Mouse (Mus musculus) heart, embryonic 16.5 days (tissue): ENCODE results near the gene Oxnad1. TPM values are rescaled to one million over a fixed set of nuclear protein-coding genes. Genes with fewer than 3 reads are reported as not detected.
A peak's percentile ranks its signal among the peaks of the same experiment; 100 is the strongest.
"Not testable (repeated sequence)": the region's sequence is repeated elsewhere in the genome, so short reads cannot be mapped to it uniquely, and the experiment has no call there.

Experiments used
- ATAC-seq: fragments of 200-750 bp; cut with Nextera tagmentation; replicated peaks from 2 replicates; pipeline ENCODE4 v1.8.0; 2017; ENCODE audit warnings: moderate number of reproducible peaks; ENCODE audit not compliant: insufficient read depth, low FRiP score; ENCODE audit errors: extremely low read depth
- H3K27ac ChIP-seq: fragments of 300-500 bp; sonication (generic); 2 replicates; pipeline ENCODE4 v1.5.1; 2014; ENCODE audit warnings: mild to moderate bottlenecking, low read length, control low read depth, moderate library complexity
- H3K27me3 ChIP-seq: fragments of 300-500 bp; sonication (generic); 2 replicates; pipeline ENCODE4 v1.6.1; 2014; ENCODE audit warnings: low read length, mixed read lengths; ENCODE audit not compliant: control insufficient read depth, insufficient read depth
- H3K36me3 ChIP-seq: fragments of 300-500 bp; sonication (generic); 2 replicates; pipeline ENCODE4 v1.6.1; 2014; ENCODE audit not compliant: control insufficient read depth, insufficient read depth
- H3K4me1 ChIP-seq: fragments of 300-500 bp; sonication (generic); 2 replicates; pipeline ENCODE4 v1.6.1; 2014; ENCODE audit warnings: low read length, mixed read lengths; ENCODE audit not compliant: control insufficient read depth, insufficient read depth
- H3K4me2 ChIP-seq: fragments of 300-500 bp; sonication (generic); 2 replicates; pipeline ENCODE4 v1.6.1; 2014; ENCODE audit warnings: low read depth, mild to moderate bottlenecking, control low read depth, low read length
- H3K4me3 ChIP-seq: fragments of 300-500 bp; sonication (generic); 2 replicates; pipeline ENCODE4 v1.5.1; 2014; ENCODE audit warnings: mild to moderate bottlenecking, control low read depth, low read length
- H3K9ac ChIP-seq: fragments of 300-500 bp; sonication (generic); 2 replicates; pipeline ENCODE4 v1.6.1; 2014; ENCODE audit warnings: low read length, control low read depth
- H3K9me3 ChIP-seq: fragments of 300-500 bp; sonication (generic); replicated peaks from 2 replicates; pipeline ENCODE4 v1.6.1; 2016; ENCODE audit warnings: low read length; ENCODE audit not compliant: control insufficient read depth
- WGBS: fragments of 180-500 bp; shearing (Covaris S2); extraction: QIAGEN DNeasy Blood & Tissue Kit; methylation state at CpG from one replicate; pipeline ENCODE4 v1.1.7; 2014; 5-methylcytosine and 5-hydroxymethylcytosine counted together
- polyA plus RNA-seq: library from polyadenylated mRNA; unstranded; fragments of >200 nt; fragmentation: Nextera tagmentation; extraction: Ambion mirVana; gene quantifications from 2 replicates; pipeline ENCODE4 v1.2.1, GENCODE M21; 2015

The Oxnad1 gene
- polyA plus RNA-seq, 1 experiment from 2014 or later = 51.6 TPM

GRCm38 (mm10) chr14:32124261-32124660 is 39.1 kb downstream of the Oxnad1 start:
- Histone ChIP-seq H3K27me3 (no peaks in the 10 kb centered on the region), H3K36me3 (no peaks in the 10 kb centered on the region), H3K4me1 (no peaks in the 10 kb centered on the region), H3K9me3 (no peaks in the 10 kb centered on the region), H3K27ac (no peak overlapping the region), H3K4me3 (no peak overlapping the region), H3K9ac (no peak overlapping the region), H3K4me2 (no peak overlapping the region)
- 75% methylated on average over 3 of the region's 3 CpGs for WGBS
- no peak for ATAC-seq

- not testable (repeated sequence) for H3K36me3 ChIP-seq, H3K27me3 ChIP-seq, ATAC-seq, H3K9ac ChIP-seq, H3K4me1 ChIP-seq, H3K4me3 ChIP-seq, H3K27ac ChIP-seq, H3K9me3 ChIP-seq, H3K4me2 ChIP-seq
- WGBS = 78% methylated on average over 5 of the region's 5 CpGs
Measured at GRCm38 (mm10) chr14:32125256-32125655, 40.1 kb downstream of the Oxnad1 start.

- Histone ChIP-seq H3K4me3 (no peak overlapping the region), H3K36me3 (no peaks in the 10 kb centered on the region), H3K9me3 (no peaks in the 10 kb centered on the region), H3K27ac (no peak overlapping the region), H3K4me1 (no peaks in the 10 kb centered on the region), H3K4me2 (no peak overlapping the region), H3K27me3 (no peaks in the 10 kb centered on the region), H3K9ac (no peak overlapping the region)
- ATAC-seq = no peak
- 76% methylated on average over 5 of the region's 5 CpGs for WGBS
Measured at GRCm38 (mm10) chr14:32128409-32128808, 43.2 kb downstream of the Oxnad1 start.

- Histone ChIP-seq H3K27ac (no peak overlapping the region), H3K27me3 (no peaks in the 10 kb centered on the region), H3K4me3 (no peak overlapping the region), H3K36me3 (no peaks in the 10 kb centered on the region), H3K9ac (no peak overlapping the region), H3K9me3 (no peaks in the 10 kb centered on the region), H3K4me2 (no peak overlapping the region), H3K4me1 (peaks cover 5% of the 10 kb centered on the region; the same call in 1 of the 2 replicates)
- WGBS = 25% methylated on average over 4 of the region's 4 CpGs
- no peak for ATAC-seq
Measured at GRCm38 (mm10) chr14:32131836-32132235, 46.7 kb downstream of the Oxnad1 start.

- Histone ChIP-seq H3K9me3 (no peaks in the 10 kb centered on the region), H3K27me3 (no peaks in the 10 kb centered on the region), H3K27ac (peak overlapping the region; percentile 28; the same call in 1 of the 2 replicates), H3K4me1 (peaks cover 5% of the 10 kb centered on the region; the same call in 1 of the 2 replicates), H3K9ac (no peak overlapping the region), H3K4me3 (no peak overlapping the region), H3K36me3 (no peaks in the 10 kb centered on the region), H3K4me2 (no peak overlapping the region)
- WGBS = 22% methylated on average over 2 of the region's 2 CpGs
- ATAC-seq = no peak; the same call in 1 of the 2 replicates
Measured at GRCm38 (mm10) chr14:32134293-32134692, 49.1 kb downstream of the Oxnad1 start.

GRCm38 (mm10) chr14:32136467-32136866 is 51.3 kb downstream of the Oxnad1 start:
- H3K9me3 ChIP-seq, H3K9ac ChIP-seq, ATAC-seq, H3K4me1 ChIP-seq, H3K4me3 ChIP-seq, H3K27me3 ChIP-seq, H3K4me2 ChIP-seq, H3K27ac ChIP-seq, H3K36me3 ChIP-seq: not testable (repeated sequence)
- 41% methylated on average over 3 of the region's 3 CpGs for WGBS

GRCm38 (mm10) chr14:32140359-32140965 is 55.3 kb downstream of the Oxnad1 start:
- no peak overlapping the region for H3K9ac ChIP-seq
- H3K27me3 ChIP-seq = no peaks in the 10 kb centered on the region
- H3K4me2 ChIP-seq = no peak overlapping the region
- H3K36me3 ChIP-seq = no peaks in the 10 kb centered on the region
- no peaks in the 10 kb centered on the region for H3K9me3 ChIP-seq
- 81% methylated on average over 5 of the region's 5 CpGs for WGBS
- H3K27ac ChIP-seq = no peak overlapping the region
- no peaks in the 10 kb centered on the region for H3K4me1 ChIP-seq
- no peak overlapping the region for H3K4me3 ChIP-seq
- ATAC-seq = no peak

GRCm38 (mm10) chr14:32141723-32142122 is 56.5 kb downstream of the Oxnad1 start, which contains the start of gene Msmb:
Gene Msmb, plus strand, starts transcription at chr14:32142023.
- WGBS = 85% methylated on average over 5 of the region's 5 CpGs
- no peaks in the 10 kb centered on the region for H3K36me3 ChIP-seq

GRCm38 (mm10) chr14:32144734-32145133 is 59.6 kb downstream of the Oxnad1 start:
- H3K4me2 ChIP-seq = no peak overlapping the region
- no peak for ATAC-seq
- H3K9me3 ChIP-seq = peaks cover 9% of the 10 kb centered on the region
- no peaks in the 10 kb centered on the region for H3K36me3 ChIP-seq
- H3K9ac ChIP-seq = no peak overlapping the region
- H3K27me3 ChIP-seq = no peaks in the 10 kb centered on the region
- H3K4me1 ChIP-seq = no peaks in the 10 kb centered on the region
- no peak overlapping the region for H3K27ac ChIP-seq
- no peak overlapping the region for H3K4me3 ChIP-seq

More at GRCm38 (mm10) chr14:32141723-32142122, 56.5 kb downstream of the Oxnad1 start, which contains the start of gene Msmb:
- H3K4me1 ChIP-seq = no peaks in the 10 kb centered on the region
- H3K4me3 ChIP-seq = no peak within 1 kb of the TSS
- H3K27ac ChIP-seq = no peak within 1 kb of the TSS
- H3K27me3 ChIP-seq = no peaks in the 10 kb centered on the region
- H3K9ac ChIP-seq = no peak within 1 kb of the TSS
- H3K9me3 ChIP-seq = no peaks in the 10 kb centered on the region
- H3K4me2 ChIP-seq = no peak within 1 kb of the TSS
- ATAC-seq = no peak
